In genomic region chr9:67787671-67788070, GRCm38 (mm10) we compare ENCODE assay signal across 18 mouse cellular contexts. TPM values are rescaled to one million over a fixed set of nuclear protein-coding genes. Genes with fewer than 3 reads are reported as not detected.
"Had no signal": no experiment of that assay in that cellular context is flagged by ENCODE, and none has a peak within 500 bp of the region (broad histone marks: within the 10 kb centered on the region; RNA-seq: fewer than 3 reads in every experiment).

No protein-coding gene starts in this region.

- H3K4me3 ChIP-seq: intestine, embryonic 15.5 days; layer of hippocampus, adult 2 months; limb, embryonic 12.5 days; liver, embryonic 15.5 days; myocyte; neural tube, embryonic 15.5 days; stomach, embryonic 15.5 days had no signal

- H3K9ac ChIP-seq: intestine, embryonic 15.5 days; limb, embryonic 12.5 days; liver, embryonic 15.5 days; neural tube, embryonic 15.5 days; stomach, embryonic 15.5 days had no signal

- H3K27ac ChIP-seq: intestine, embryonic 15.5 days; limb, embryonic 12.5 days; liver, embryonic 15.5 days; neural tube, embryonic 15.5 days; stomach, embryonic 15.5 days had no signal

- H3K36me3 ChIP-seq: intestine, embryonic 15.5 days; limb, embryonic 12.5 days; liver, embryonic 15.5 days; neural tube, embryonic 15.5 days; stomach, embryonic 15.5 days had no signal

- DNase-seq: liver; lung, adult 2 months; lung, postnatal 36 days; midbrain, embryonic 14.5 days; right cerebral cortex, adult 18-20 months; right cerebral cortex, postnatal 4 days; thymus, adult 2 months; thymus, postnatal 36 days had no signal

- H3K4me1 ChIP-seq: intestine, embryonic 15.5 days; limb, embryonic 12.5 days; liver, embryonic 15.5 days; neural tube, embryonic 15.5 days; stomach, embryonic 15.5 days had no signal

- ATAC-seq: intestine, embryonic 15.5 days; lung, postnatal 0 days had no signal

- H3K9me3 ChIP-seq: intestine, embryonic 15.5 days; limb, embryonic 12.5 days; liver, embryonic 15.5 days; neural tube, embryonic 15.5 days; stomach, embryonic 15.5 days had no signal

RNA-seq across cellular contexts. Expression of gene C2cd4b, which starts 28.4 kb away (rescaled TPM):
- total RNA-seq: megakaryocyte progenitor cell, adult 5-6 weeks had no signal
- polyA plus RNA-seq: liver, embryonic 15.5 days; myocyte had no signal

RNA-seq across cellular contexts. Expression of gene C2cd4a, which starts 44.5 kb away (rescaled TPM):
- total RNA-seq: megakaryocyte progenitor cell, adult 5-6 weeks had no signal
- polyA plus RNA-seq: myocyte; neural tube, embryonic 11.5 days had no signal
